Mouse (Mus musculus) hindbrain, embryonic 15.5 days (tissue): ENCODE measurements around the gene Gm9803. TPM values are rescaled to one million over a fixed set of nuclear protein-coding genes. Genes with fewer than 3 reads are reported as not detected.

Experiments used
- ATAC-seq: fragments of 200-750 bp; cut with Nextera tagmentation; 2 replicates; pipeline ENCODE4 v1.8.0; 2017; ENCODE audit warnings: low read depth, moderate number of reproducible peaks, moderate TSS enrichment; ENCODE audit not compliant: low FRiP score
- H3K27ac ChIP-seq: fragments of 300-500 bp; sonication (generic); replicated peaks from 2 replicates; pipeline ENCODE4 v1.5.1; 2015; ENCODE audit warnings: mild to moderate bottlenecking, inconsistent platforms
- H3K27me3 ChIP-seq: fragments of 300-500 bp; sonication (generic); 2 replicates; pipeline ENCODE4 v1.6.1; 2015; ENCODE audit warnings: control low read depth, inconsistent platforms
- H3K36me3 ChIP-seq: fragments of 300-500 bp; sonication (generic); 2 replicates; pipeline ENCODE4 v1.6.1; 2015; ENCODE audit warnings: control low read depth, inconsistent platforms
- H3K4me1 ChIP-seq: fragments of 300-500 bp; sonication (generic); replicated peaks from 2 replicates; pipeline ENCODE4 v1.6.1; 2015; ENCODE audit warnings: control low read depth, inconsistent platforms
- H3K4me2 ChIP-seq: fragments of 300-500 bp; sonication (generic); 2 replicates; pipeline ENCODE4 v1.6.1; 2015; ENCODE audit warnings: moderate library complexity, mild to moderate bottlenecking, inconsistent platforms
- H3K4me3 ChIP-seq: fragments of 300-500 bp; sonication (generic); 2 replicates; pipeline ENCODE4 v1.5.1; 2015; ENCODE audit warnings: mild to moderate bottlenecking, inconsistent platforms
- H3K9ac ChIP-seq: fragments of 300-500 bp; sonication (generic); 2 replicates; pipeline ENCODE4 v1.6.1; 2015; ENCODE audit warnings: inconsistent platforms
- H3K9me3 ChIP-seq: fragments of 300-500 bp; sonication (generic); 2 replicates; pipeline ENCODE4 v1.6.1; 2016; ENCODE audit warnings: control low read depth, inconsistent platforms
- WGBS: fragments of 180-500 bp; shearing (Covaris S2); methylation state at CpG from one replicate; pipeline ENCODE4 v1.1.7; 2015; 5-methylcytosine and 5-hydroxymethylcytosine counted together
- polyA plus RNA-seq: library from polyadenylated mRNA; unstranded; fragments of >200 nt; fragmentation: Nextera tagmentation; extraction: Ambion mirVana; gene quantifications from 2 replicates; pipeline ENCODE4 v1.2.1, GENCODE M21; 2015

Gm9803 gene
- polyA plus RNA-seq, 1 experiment from 2014 or later: 22.0 TPM

DNA sequence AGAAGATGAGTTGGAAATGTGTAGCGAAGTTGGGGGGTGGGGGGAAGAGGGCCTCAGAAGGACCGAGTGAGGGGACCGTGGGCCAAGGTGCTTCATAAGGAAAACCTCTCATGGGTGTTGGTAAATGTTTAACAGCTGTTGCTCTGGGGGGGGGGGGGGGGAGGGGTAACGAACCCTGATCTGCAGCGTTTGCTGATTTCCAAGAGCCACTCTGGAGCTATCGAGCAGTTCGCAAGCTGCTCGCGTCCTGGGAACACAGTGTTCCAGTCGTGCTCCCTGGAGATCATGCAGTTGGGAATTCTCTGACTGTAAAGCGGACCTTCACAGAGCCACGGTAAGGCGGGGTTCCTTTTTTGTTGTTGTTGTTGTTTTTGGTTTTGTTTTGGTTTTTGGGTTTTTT lies 5.5 kb upstream of the Gm9803 start:
- H3K9me3 ChIP-seq: no peaks in the 10 kb centered on the region
- no peak for ATAC-seq
- no peak overlapping the region for H3K4me3 ChIP-seq
- H3K9ac ChIP-seq: no peak overlapping the region
- no peak overlapping the region for H3K27ac ChIP-seq
- H3K27me3 ChIP-seq: no peaks in the 10 kb centered on the region
- H3K4me2 ChIP-seq: no peak overlapping the region
- 72% methylated on average over 11 of the region's 13 CpGs for WGBS
- H3K36me3 ChIP-seq: no peaks in the 10 kb centered on the region
- peaks cover 8% of the 10 kb centered on the region; the same call in 1 of the 2 replicates for H3K4me1 ChIP-seq

DNA sequence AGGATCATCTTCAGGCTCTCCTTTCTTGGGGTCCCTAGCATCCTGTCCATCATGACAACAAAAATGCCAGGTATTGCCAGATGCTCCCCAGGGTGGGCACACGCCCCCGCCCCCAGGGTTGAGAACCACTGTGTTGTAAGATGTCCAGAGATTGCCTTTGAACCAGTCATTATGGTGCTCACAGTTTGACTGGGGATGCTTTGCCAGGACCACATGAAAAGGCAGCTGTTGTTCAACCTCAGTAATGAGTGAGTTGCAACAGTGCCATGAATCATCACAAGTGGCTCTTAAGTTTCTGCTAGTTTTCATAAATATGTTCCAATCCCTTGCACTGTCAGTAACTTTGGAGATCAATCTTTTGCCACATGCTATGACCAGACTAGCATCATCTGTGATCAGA lies 3.9 kb upstream of the Gm9803 start:
- 94% methylated on average over 2 of the region's 2 CpGs for WGBS
- Histone ChIP-seq H3K36me3 (no peaks in the 10 kb centered on the region), H3K9ac (no peak overlapping the region), H3K4me2 (no peak overlapping the region), H3K4me1 (peaks cover 8% of the 10 kb centered on the region; the same call in 1 of the 2 replicates), H3K4me3 (no peak overlapping the region), H3K9me3 (no peaks in the 10 kb centered on the region), H3K27me3 (no peaks in the 10 kb centered on the region), H3K27ac (no peak overlapping the region)
- ATAC-seq: no peak

DNA sequence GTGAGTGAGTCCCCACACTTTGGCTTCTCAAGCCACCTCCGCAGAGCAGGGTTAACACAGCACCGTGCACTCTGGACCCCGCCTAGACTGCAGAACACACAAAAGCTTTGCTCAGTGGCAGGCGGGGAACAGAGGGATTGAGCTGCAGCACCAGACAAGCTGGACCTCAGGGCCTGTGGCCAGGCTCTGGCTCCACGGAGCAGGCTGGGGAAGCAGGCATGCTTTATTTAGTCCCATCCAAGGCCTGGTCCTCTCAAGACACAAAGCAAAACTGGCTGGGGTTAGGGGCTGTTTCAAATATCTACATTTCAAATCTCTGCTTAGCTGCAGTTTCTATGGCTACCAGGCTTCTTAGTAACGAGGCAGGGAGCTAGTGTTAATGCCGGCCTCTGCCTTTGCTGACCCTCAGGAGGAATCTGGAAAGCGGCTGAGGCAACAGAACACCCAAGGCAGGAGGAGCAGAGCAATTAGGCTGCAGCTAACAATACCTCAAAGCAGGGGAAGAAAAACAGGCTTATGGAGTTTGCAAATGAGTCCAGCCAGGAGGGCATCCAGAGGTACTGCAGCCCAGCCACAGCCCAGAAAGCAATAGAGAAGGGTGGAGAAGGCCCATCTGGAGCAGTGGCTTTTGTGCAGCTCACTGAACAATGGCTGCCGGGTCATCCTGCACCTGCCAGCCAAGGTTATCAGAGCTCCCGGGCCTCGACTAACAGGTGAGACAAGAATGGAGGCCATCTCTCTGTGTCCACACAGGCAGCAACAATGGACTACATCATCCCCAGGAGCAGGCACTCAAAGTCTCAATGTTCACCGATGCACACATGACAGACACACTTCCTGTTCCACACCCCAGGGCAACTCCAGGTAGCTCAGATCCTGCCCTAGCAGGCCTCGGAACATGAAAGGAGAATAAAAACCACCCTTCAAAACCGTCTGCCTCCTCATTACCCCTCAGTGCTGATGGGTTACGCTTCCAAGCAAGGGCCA lies 3.7 kb downstream of the Gm9803 start:
- H3K4me3 ChIP-seq: no peak overlapping the region
- H3K36me3 ChIP-seq: peaks cover 33% of the 10 kb centered on the region
- H3K4me2 ChIP-seq: peak overlapping the region; percentile 17; the same call in 1 of the 2 replicates
- H3K27me3 ChIP-seq: no peaks in the 10 kb centered on the region
- H3K9ac ChIP-seq: peak overlapping the region; percentile 18; the same call in 1 of the 2 replicates
- H3K4me1 ChIP-seq: peaks cover 13% of the 10 kb centered on the region
- ATAC-seq: peak; percentile 82
- WGBS: 29% methylated on average over 15 of the region's 15 CpGs
- H3K9me3 ChIP-seq: no peaks in the 10 kb centered on the region
- peak overlapping the region; percentile 80 for H3K27ac ChIP-seq

DNA sequence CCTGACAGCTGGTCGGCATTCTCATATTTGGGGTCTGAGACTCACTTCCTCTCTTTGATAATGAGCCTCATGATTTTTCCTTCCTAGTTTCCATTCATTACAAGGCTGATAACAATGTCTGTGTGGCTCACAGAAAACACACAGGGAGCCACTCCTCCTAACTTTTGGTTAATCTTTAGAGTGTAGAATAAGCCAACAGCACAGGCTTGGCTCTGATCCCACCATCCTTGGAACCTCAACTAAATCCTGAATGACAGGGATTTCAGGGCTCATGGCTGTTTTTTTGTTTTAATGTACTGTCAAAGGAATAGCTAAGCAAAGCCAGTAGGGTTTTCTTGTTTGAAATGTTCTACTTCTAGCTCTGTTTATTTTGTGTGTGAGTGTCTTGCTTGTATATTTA lies 10.5 kb downstream of the Gm9803 start:
- no peaks in the 10 kb centered on the region for H3K27me3 ChIP-seq
- no peak overlapping the region for H3K27ac ChIP-seq
- no peak overlapping the region for H3K4me2 ChIP-seq
- no peak overlapping the region for H3K9ac ChIP-seq
- WGBS: 97% methylated on average over 1 of the region's 1 CpGs
- H3K4me1 ChIP-seq: peaks cover 7% of the 10 kb centered on the region
- no peaks in the 10 kb centered on the region for H3K9me3 ChIP-seq
- no peak for ATAC-seq
- peaks cover 29% of the 10 kb centered on the region for H3K36me3 ChIP-seq
- H3K4me3 ChIP-seq: no peak overlapping the region

DNA sequence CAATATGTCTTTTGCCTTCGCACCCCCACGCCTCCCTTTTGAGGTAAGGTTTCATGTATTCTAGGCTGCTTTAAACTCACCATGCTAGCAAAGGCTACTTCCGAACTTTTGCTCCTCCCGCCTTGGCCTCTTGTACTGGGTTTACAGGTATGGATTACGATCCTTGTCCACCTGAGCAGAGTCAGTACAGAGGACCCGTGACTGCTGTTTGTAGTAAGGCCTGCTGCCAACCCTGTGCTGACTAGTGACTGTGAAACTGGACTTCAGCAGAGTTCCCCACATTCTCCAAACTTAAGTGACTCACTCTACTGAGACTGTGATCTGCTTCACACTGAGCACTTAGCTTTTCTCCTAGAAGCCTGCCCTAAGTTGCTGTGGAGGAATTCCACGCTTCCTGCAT lies 13.8 kb downstream of the Gm9803 start:
- Histone ChIP-seq H3K9ac (no peak overlapping the region), H3K4me1 (peaks cover 15% of the 10 kb centered on the region), H3K36me3 (peaks cover 4% of the 10 kb centered on the region), H3K4me3 (no peak overlapping the region), H3K4me2 (no peak overlapping the region), H3K27ac (no peak overlapping the region), H3K27me3 (no peaks in the 10 kb centered on the region), H3K9me3 (no peaks in the 10 kb centered on the region)
- WGBS: 95% methylated on average over 7 of the region's 7 CpGs
- ATAC-seq: no peak

DNA sequence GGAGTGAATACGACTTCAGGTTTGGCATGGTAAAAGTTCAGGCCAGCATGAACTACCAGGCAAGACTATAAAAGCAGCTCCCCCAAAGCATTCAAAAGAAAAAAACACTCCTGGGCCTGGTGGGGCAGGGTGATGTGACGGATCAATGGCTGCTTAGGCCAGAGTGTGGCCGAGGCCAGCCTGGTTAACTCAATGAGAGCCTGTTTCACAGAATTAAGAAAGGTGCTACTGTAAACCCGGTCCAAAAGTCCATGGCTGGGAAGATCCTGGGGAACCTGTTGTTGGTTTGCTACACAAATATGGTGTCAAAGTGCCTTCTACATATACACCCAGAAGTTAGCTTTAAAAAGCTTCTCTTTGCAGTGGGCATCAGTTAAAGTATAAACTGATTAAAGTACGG lies 14.9 kb downstream of the Gm9803 start:
- no peaks in the 10 kb centered on the region for H3K36me3 ChIP-seq
- H3K4me2 ChIP-seq: no peak overlapping the region
- ATAC-seq: no peak
- WGBS: 90% methylated on average over 5 of the region's 5 CpGs
- H3K4me1 ChIP-seq: peaks cover 15% of the 10 kb centered on the region
- H3K4me3 ChIP-seq: no peak overlapping the region
- no peaks in the 10 kb centered on the region for H3K9me3 ChIP-seq
- no peak overlapping the region for H3K9ac ChIP-seq
- no peak overlapping the region for H3K27ac ChIP-seq
- no peaks in the 10 kb centered on the region for H3K27me3 ChIP-seq

DNA sequence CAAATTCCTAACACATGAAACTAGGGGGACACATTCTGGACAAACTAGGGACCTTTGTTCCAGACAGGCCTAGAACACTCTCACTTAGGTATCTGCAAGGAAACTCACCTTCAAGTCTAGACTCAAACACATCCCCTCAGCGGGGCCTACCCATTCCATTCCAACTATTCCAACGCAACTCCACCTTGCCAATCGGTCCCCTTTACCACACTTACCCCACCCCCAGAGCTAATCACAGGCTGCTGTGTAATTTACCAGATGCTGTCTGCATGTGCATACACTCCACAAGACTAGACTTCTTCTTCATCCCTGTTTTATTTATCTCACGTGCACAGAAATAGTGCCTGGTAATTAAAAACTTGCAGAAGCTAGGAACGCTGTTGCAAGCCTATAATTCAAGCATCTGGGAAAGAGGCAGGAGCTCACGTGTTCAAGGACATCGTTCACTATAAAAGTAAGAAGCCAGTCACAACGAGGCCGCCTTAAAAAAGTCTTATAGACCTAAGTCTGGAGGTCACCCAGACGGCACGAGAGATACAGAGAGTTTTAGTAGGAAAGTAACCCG lies 15.9 kb downstream of the Gm9803 start:
- Histone ChIP-seq H3K9ac (peak overlapping the region; percentile 90), H3K4me2 (peak overlapping the region; percentile 67), H3K27me3 (no peaks in the 10 kb centered on the region), H3K4me3 (peak overlapping the region; percentile 86), H3K4me1 (peaks cover 15% of the 10 kb centered on the region), H3K36me3 (no peaks in the 10 kb centered on the region), H3K9me3 (no peaks in the 10 kb centered on the region), H3K27ac (no peak overlapping the region)
- 19% methylated on average over 12 of the region's 12 CpGs for WGBS
- no peak for ATAC-seq

DNA sequence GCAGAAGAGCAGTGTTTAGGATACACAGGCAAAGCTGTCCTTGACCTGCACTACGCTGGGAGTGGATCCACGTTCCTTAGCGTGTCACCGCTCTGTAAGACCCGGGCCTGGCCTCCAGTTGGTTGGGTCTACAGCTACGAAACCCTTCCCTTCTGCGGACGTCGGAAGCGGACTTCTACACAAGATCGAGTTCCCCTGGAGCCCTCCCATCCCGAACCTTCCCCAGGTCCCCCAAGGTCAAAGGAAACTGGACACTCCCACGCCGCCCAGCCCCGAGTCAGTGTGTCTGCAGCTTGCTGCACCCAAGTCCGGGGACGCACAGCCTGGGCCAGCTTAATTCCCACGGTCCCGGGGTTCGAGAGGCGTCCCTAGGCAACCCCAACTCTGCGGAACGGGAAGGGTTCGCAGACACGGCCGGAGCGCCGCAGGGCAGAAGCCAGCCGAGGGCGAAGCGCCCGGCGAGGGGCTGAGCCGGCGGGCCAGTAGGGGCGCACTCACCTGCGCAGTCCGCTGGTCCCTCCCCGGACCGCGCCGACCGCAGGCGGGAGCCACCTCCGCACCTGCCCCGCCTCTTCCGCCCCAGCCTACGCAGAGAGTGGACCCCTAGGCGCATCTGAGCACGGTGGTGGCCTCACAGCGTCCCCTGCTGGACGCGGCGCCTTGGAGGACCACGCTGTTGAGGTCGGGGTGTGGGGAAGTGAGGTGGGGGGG lies 16.7 kb downstream of the Gm9803 start, which contains the start of gene 1700021F05Rik:
Gene 1700021F05Rik (minus strand): TSS at position 553 of the 711 bp plus-strand sequence.
- Histone ChIP-seq H3K4me1 (peaks cover 15% of the 10 kb centered on the region), H3K4me3 (peak within 1 kb of the TSS; percentile 86), H3K27me3 (no peaks in the 10 kb centered on the region), H3K36me3 (no peaks in the 10 kb centered on the region), H3K9ac (peak within 1 kb of the TSS; percentile 90), H3K4me2 (peak within 1 kb of the TSS; percentile 67), H3K9me3 (no peaks in the 10 kb centered on the region), H3K27ac (peak within 1 kb of the TSS; percentile 81)
- peak; percentile 99 for ATAC-seq
- WGBS: under 1% methylated on average over 51 of the region's 56 CpGs

DNA sequence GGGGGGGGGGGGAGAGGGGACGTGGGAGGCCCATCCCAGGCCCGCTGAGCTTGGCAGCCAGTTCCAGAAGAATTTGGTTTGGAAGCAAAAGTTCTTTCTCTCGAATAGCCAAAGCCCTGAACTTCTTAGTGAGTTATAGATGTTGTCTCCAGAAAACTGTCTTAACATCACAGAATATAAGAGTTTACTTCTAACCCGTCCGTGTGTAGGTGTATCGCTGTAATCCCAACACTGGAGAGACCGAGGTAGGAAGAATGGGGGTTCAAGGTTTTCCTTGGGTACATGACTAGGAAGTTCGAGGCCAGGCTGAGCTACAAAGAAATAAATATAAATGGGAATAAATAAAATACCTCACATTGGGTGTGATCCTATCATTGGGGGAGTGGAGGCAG lies 17.3 kb downstream of the Gm9803 start:
- Histone ChIP-seq H3K27me3 (no peaks in the 10 kb centered on the region), H3K4me3 (peak overlapping the region; percentile 86), H3K4me1 (peaks cover 15% of the 10 kb centered on the region), H3K4me2 (peak overlapping the region; percentile 67), H3K27ac (no peak overlapping the region), H3K9ac (no peak overlapping the region), H3K36me3 (no peaks in the 10 kb centered on the region), H3K9me3 (no peaks in the 10 kb centered on the region)
- peak; percentile 51 for ATAC-seq
- 52% methylated on average over 7 of the region's 8 CpGs for WGBS

DNA sequence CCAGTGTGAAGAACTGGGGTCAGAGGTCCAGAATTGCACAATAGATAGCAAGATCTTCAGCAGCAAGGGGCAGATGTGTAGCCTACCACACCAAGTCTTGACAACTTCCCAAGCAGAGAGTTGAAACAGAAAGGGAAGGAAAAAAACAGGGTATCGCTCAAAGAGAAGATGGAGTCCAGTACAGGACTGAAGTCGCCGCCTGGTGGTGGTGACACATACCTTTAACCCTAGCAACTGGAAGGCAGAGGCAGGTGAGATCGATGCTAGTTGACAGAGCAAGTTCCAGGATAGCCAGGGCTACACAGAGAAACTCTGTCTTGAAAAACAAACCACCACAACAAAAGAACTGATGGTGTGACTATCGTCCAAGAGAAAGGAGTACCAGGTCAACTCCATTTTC lies 25.5 kb downstream of the Gm9803 start:
- Histone ChIP-seq H3K9me3 (no peaks in the 10 kb centered on the region), H3K4me2 (no peak overlapping the region), H3K4me3 (no peak overlapping the region), H3K36me3 (no peaks in the 10 kb centered on the region), H3K4me1 (peaks cover 10% of the 10 kb centered on the region), H3K27ac (no peak overlapping the region), H3K27me3 (no peaks in the 10 kb centered on the region), H3K9ac (no peak overlapping the region)
- ATAC-seq: no peak
- 63% methylated on average over 5 of the region's 5 CpGs for WGBS

DNA sequence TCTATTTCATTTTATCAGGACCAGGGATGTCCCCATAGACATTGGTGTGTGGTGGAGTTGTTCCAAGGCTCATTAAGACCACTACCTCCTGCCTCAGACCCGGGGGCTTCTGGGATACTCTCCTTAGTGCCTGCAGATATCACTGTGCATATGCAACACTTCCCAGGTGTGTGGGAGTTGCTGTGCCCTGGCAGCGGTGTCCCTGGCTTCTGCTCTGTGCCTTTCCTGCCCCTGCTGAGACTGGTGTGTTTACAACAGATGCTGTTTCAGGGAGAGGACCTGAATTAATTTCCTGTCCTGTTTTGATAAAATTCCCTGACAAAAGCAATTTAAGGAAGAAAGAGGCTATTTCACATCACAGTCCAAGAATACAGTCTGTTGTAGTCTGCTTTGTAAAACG lies 27.0 kb downstream of the Gm9803 start:
- ATAC-seq: no peak; the same call in 1 of the 2 replicates
- H3K4me3 ChIP-seq: no peak overlapping the region
- H3K4me1 ChIP-seq: peaks cover 10% of the 10 kb centered on the region
- H3K4me2 ChIP-seq: no peak overlapping the region
- no peaks in the 10 kb centered on the region for H3K27me3 ChIP-seq
- H3K9ac ChIP-seq: no peak overlapping the region
- no peaks in the 10 kb centered on the region for H3K9me3 ChIP-seq
- H3K36me3 ChIP-seq: no peaks in the 10 kb centered on the region
- 22% methylated on average over 3 of the region's 3 CpGs for WGBS
- H3K27ac ChIP-seq: peak overlapping the region; percentile 64

DNA sequence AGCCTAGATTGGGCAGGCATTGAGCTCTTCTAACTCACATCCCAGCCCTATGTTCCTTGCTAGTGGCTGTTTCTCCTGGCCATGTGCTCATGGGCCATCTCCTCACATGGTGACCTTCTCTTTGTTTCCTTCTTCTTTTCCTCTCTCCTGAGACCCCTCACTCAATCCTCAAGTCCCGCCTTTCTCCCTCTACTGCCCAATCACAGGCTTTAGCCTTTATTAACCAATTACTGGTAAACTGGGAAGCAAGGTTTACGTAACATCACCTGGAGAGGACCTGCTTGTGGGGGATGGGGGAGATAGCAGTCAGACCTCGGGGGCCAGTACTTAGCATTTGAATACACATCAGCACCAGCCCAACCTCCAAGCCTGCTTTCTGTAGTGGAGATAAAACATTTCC lies 27.5 kb downstream of the Gm9803 start:
- peaks cover 10% of the 10 kb centered on the region for H3K4me1 ChIP-seq
- WGBS: 27% methylated on average over 3 of the region's 3 CpGs
- peak overlapping the region; percentile 64 for H3K27ac ChIP-seq

More for the DNA sequence above, 27.5 kb downstream of the Gm9803 start:
- peak; percentile 69 for ATAC-seq
- no peak overlapping the region for H3K9ac ChIP-seq
- no peak overlapping the region for H3K4me2 ChIP-seq
- no peaks in the 10 kb centered on the region for H3K36me3 ChIP-seq
- no peak overlapping the region for H3K4me3 ChIP-seq
- no peaks in the 10 kb centered on the region for H3K27me3 ChIP-seq
- no peaks in the 10 kb centered on the region for H3K9me3 ChIP-seq
